Mouse (Mus musculus) hindbrain, embryonic 16.5 days (tissue): ENCODE results near the gene Pla2g3. TPM values are rescaled to one million over a fixed set of nuclear protein-coding genes. Genes with fewer than 3 reads are reported as not detected.

Source experiments
- ATAC-seq: fragments of 200-750 bp; cut with Nextera tagmentation; 2 replicates; pipeline ENCODE4 v1.8.0; 2017; ENCODE audit warnings: moderate TSS enrichment, moderate library complexity
- H3K27ac ChIP-seq: fragments of 300-500 bp; sonication (generic); 2 replicates; pipeline ENCODE4 v1.5.1; 2014; ENCODE audit warnings: low read depth, mild to moderate bottlenecking, control low read depth, low read length, moderate library complexity
- H3K27me3 ChIP-seq: fragments of 300-500 bp; sonication (generic); replicated peaks from 2 replicates; pipeline ENCODE4 v1.6.1; 2014; ENCODE audit warnings: low read length; ENCODE audit not compliant: control insufficient read depth, insufficient read depth
- H3K36me3 ChIP-seq: fragments of 300-500 bp; sonication (generic); 2 replicates; pipeline ENCODE4 v1.6.1; 2014; ENCODE audit warnings: mild to moderate bottlenecking, low read length, moderate library complexity, mixed read lengths; ENCODE audit not compliant: control insufficient read depth, insufficient read depth
- H3K4me1 ChIP-seq: fragments of 300-500 bp; sonication (generic); 2 replicates; pipeline ENCODE4 v1.6.1; 2014; ENCODE audit warnings: low read depth, low read length; ENCODE audit not compliant: control insufficient read depth, insufficient read depth
- H3K4me2 ChIP-seq: fragments of 300-500 bp; sonication (generic); 2 replicates; pipeline ENCODE4 v1.6.1; 2014; ENCODE audit warnings: mild to moderate bottlenecking, low read length, control low read depth, moderate library complexity
- H3K4me3 ChIP-seq: fragments of 300-500 bp; sonication (generic); 2 replicates; pipeline ENCODE4 v1.5.1; 2014; ENCODE audit warnings: mild to moderate bottlenecking, low read length, control low read depth, moderate library complexity
- H3K9ac ChIP-seq: fragments of 300-500 bp; sonication (generic); 2 replicates; pipeline ENCODE4 v1.6.1; 2014; ENCODE audit warnings: low read depth, mild to moderate bottlenecking, control low read depth, low read length, moderate library complexity
- H3K9me3 ChIP-seq: fragments of 300-500 bp; sonication (generic); 2 replicates; pipeline ENCODE4 v1.6.1; 2014; ENCODE audit warnings: mild to moderate bottlenecking, low read length, moderate library complexity; ENCODE audit not compliant: control insufficient read depth
- WGBS: fragments of 180-500 bp; shearing (Covaris S2); extraction: QIAGEN DNeasy Blood & Tissue Kit; methylation state at CpG from one replicate; pipeline ENCODE4 v1.1.7; 2014; 5-methylcytosine and 5-hydroxymethylcytosine counted together
- polyA plus RNA-seq: library from polyadenylated mRNA; unstranded; fragments of >200 nt; fragmentation: Nextera tagmentation; extraction: Ambion mirVana; gene quantifications from 2 replicates; pipeline ENCODE4 v1.2.1, GENCODE M21; 2015

Gene Pla2g3
- polyA plus RNA-seq, 1 experiment from 2014 or later, result 9.2 TPM

GRCm38 (mm10) chr11:3521339-3522224 is 33.5 kb downstream of the Pla2g3 start:
- WGBS, result 86% methylated on average over 23 of the region's 23 CpGs
- Histone ChIP-seq H3K27me3 (no peaks in the 10 kb centered on the region; the same call in 1 of the 2 replicates), H3K36me3 (no peaks in the 10 kb centered on the region), H3K9ac (no peak overlapping the region), H3K4me3 (no peak overlapping the region), H3K9me3 (no peaks in the 10 kb centered on the region), H3K4me1 (peaks cover 13% of the 10 kb centered on the region), H3K4me2 (no peak overlapping the region), H3K27ac (no peak overlapping the region)
- ATAC-seq, result no peak

GRCm38 (mm10) chr11:3522285-3523000 is 34.4 kb downstream of the Pla2g3 start:
- no peak overlapping the region for H3K4me3 ChIP-seq
- H3K4me1 ChIP-seq, result peaks cover 4% of the 10 kb centered on the region
- H3K27me3 ChIP-seq, result no peaks in the 10 kb centered on the region; the same call in 1 of the 2 replicates
- H3K9me3 ChIP-seq, result no peaks in the 10 kb centered on the region
- 96% methylated on average over 17 of the region's 17 CpGs for WGBS
- no peak overlapping the region for H3K4me2 ChIP-seq
- no peaks in the 10 kb centered on the region for H3K36me3 ChIP-seq
- H3K9ac ChIP-seq, result no peak overlapping the region
- no peak for ATAC-seq
- no peak overlapping the region for H3K27ac ChIP-seq

GRCm38 (mm10) chr11:3523840-3524582 is 35.9 kb downstream of the Pla2g3 start:
- Histone ChIP-seq H3K4me3 (no peak overlapping the region), H3K36me3 (no peaks in the 10 kb centered on the region), H3K9ac (no peak overlapping the region), H3K4me1 (no peaks in the 10 kb centered on the region), H3K4me2 (no peak overlapping the region), H3K27me3 (no peaks in the 10 kb centered on the region), H3K27ac (no peak overlapping the region), H3K9me3 (no peaks in the 10 kb centered on the region)
- ATAC-seq, result no peak
- 81% methylated on average over 7 of the region's 7 CpGs for WGBS

DNA sequence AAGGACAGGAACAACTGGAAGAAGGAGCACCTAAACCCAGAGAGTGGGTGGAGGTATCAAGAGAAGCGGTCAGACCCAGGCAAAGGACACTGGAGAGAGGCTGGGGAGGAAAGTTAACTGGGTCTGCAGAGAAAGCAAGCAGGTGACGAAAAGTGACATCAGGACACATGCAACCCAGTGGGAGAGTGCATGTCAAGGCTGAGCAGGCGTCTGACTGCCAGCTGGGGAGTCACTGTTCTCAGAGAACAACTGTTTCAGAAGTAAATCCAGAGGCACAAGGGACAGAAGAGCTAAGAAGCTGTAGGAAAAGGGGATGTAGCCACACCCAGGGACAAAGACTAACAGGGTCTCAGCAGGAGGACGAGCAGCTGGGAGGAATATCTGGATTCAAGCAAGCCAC is 37.5 kb downstream of the Pla2g3 start:
- Histone ChIP-seq H3K36me3 (no peaks in the 10 kb centered on the region), H3K9me3 (no peaks in the 10 kb centered on the region), H3K9ac (no peak overlapping the region), H3K4me3 (no peak overlapping the region), H3K27me3 (no peaks in the 10 kb centered on the region), H3K4me1 (no peaks in the 10 kb centered on the region), H3K27ac (no peak overlapping the region), H3K4me2 (no peak overlapping the region)
- 85% methylated on average over 4 of the region's 4 CpGs for WGBS
- ATAC-seq, result no peak

- Histone ChIP-seq H3K4me3 (no peak overlapping the region), H3K27ac (no peak overlapping the region), H3K9ac (no peak overlapping the region), H3K36me3 (no peaks in the 10 kb centered on the region), H3K4me1 (no peaks in the 10 kb centered on the region), H3K4me2 (no peak overlapping the region), H3K27me3 (no peaks in the 10 kb centered on the region), H3K9me3 (no peaks in the 10 kb centered on the region)
- no peak for ATAC-seq
- 81% methylated on average over 9 of the region's 9 CpGs for WGBS
Measured at GRCm38 (mm10) chr11:3526207-3526606, 38.1 kb downstream of the Pla2g3 start.

- WGBS, result 93% methylated on average over 24 of the region's 24 CpGs
- H3K27ac ChIP-seq, result no peak overlapping the region
- no peaks in the 10 kb centered on the region for H3K36me3 ChIP-seq
Measured at GRCm38 (mm10) chr11:3526979-3527738, 39.1 kb downstream of the Pla2g3 start.

GRCm38 (mm10) chr11:3527766-3528165 is 39.7 kb downstream of the Pla2g3 start:
- Histone ChIP-seq H3K27ac (no peak overlapping the region), H3K4me3 (no peak overlapping the region), H3K36me3 (no peaks in the 10 kb centered on the region), H3K4me2 (no peak overlapping the region), H3K4me1 (no peaks in the 10 kb centered on the region), H3K9ac (no peak overlapping the region), H3K9me3 (no peaks in the 10 kb centered on the region), H3K27me3 (no peaks in the 10 kb centered on the region)
- no peak for ATAC-seq
- WGBS, result 83% methylated on average over 8 of the region's 8 CpGs

More at GRCm38 (mm10) chr11:3526979-3527738, 39.1 kb downstream of the Pla2g3 start:
- ATAC-seq, result no peak
- Histone ChIP-seq H3K9ac (no peak overlapping the region), H3K27me3 (no peaks in the 10 kb centered on the region), H3K4me3 (no peak overlapping the region), H3K9me3 (no peaks in the 10 kb centered on the region), H3K4me1 (no peaks in the 10 kb centered on the region), H3K4me2 (no peak overlapping the region)

DNA sequence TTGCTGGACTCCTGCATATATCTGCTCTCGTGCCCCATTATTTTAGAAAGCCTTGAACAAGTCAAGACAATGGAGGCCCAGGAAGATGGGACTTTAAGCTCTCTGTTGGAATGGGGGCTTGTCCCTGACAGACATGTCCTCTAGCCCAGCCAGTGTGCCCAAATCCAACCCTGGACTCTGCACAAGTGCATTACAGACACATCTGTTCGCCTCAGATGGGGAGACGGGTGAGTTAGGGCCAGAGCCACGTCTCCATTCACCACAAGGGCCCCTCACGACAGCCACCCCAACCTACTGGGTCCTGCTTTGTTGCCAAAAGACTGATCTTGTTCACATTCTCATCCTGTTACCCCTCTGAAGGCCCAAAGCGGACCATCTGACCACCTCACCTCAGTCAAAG is 40.1 kb downstream of the Pla2g3 start:
- Histone ChIP-seq H3K4me2 (no peak overlapping the region), H3K9ac (no peak overlapping the region), H3K4me1 (no peaks in the 10 kb centered on the region), H3K9me3 (no peaks in the 10 kb centered on the region), H3K4me3 (no peak overlapping the region), H3K36me3 (no peaks in the 10 kb centered on the region), H3K27ac (no peak overlapping the region), H3K27me3 (no peaks in the 10 kb centered on the region)
- 79% methylated on average over 6 of the region's 6 CpGs for WGBS
- no peak for ATAC-seq
